Comparison of ENCODE assay signal across 9 mouse cellular contexts in the genomic region with DNA sequence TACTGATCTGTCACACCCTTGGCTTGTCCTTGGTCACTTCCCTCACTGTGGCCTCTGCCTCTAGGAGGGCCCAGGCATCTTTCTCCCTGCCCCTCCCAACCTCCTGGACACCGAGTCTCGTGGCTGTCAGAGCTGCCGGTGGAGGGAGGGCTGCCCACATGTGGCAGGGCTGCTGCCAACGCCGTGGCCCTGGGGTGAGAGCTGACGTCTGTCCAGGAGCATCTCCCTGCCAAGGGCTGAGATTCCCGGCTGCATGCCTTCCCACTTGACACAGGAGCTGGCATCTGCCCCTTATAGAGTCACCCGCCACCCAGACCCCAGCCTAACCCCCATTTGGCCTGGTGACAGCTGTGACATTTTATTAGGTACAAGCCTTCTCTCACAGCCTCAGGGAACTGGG. TPM values are rescaled to one million over a fixed set of nuclear protein-coding genes. Genes with fewer than 3 reads are reported as not detected.
DNase-seq lines count a peak whose midpoint lies in the region.
"Had no signal": no experiment of that assay in that cellular context is flagged by ENCODE, and none has a peak within 500 bp of the region (broad histone marks: within the 10 kb centered on the region; RNA-seq: fewer than 3 reads in every experiment).

No protein-coding gene starts in this region.

- DNase-seq in cerebellum, postnatal 14 days: peak; percentile 43 to 50
- no peak for DNase-seq in cerebellum, adult 9-10 months
- peak; percentile 21 for DNase-seq in ovary, postnatal 36 days (ENCODE audit: low spot score)
- no peak for DNase-seq in ovary, postnatal 10 days (ENCODE audit: low spot score)
- peak; percentile 81 to 88 for DNase-seq in heart, adult 18-20 months
- DNase-seq in heart, postnatal 36 days: peak; percentile 67 to 76
- no peak for DNase-seq in layer of hippocampus, adult 18-20 months (ENCODE audit: low spot score in 2 of 2)
- no peak for DNase-seq in kidney, postnatal 25 days
- DNase-seq: midbrain, embryonic 14.5 days had no signal

- intact Hi-C loops in heart, postnatal 36 days (cut with DNase I): no loop called here

RNA-seq across cellular contexts. Expression of gene Exog, which starts 34.6 kb away (rescaled TPM):
- 1 to 10 TPM; 2.7 to 4.0 TPM for total RNA-seq in heart, adult 18-20 months (2021)
- total RNA-seq in heart, postnatal 36 days (2021): 1 to 10 TPM; 2.4 to 2.5 TPM
- total RNA-seq in layer of hippocampus, adult 18-20 months (2021): 10 to 100 TPM; 20.2 to 21.4 TPM

Comparison
In these comparisons a context has a peak if more than half of its experiments do, and no peak if none do; other contexts are left out.
1. DNase-seq: peak in cerebellum, postnatal 14 days (2 of 2), ovary, postnatal 36 days (single experiment), heart, adult 18-20 months (2 of 2) and heart, postnatal 36 days (2 of 2); none in cerebellum, adult 9-10 months (single experiment), ovary, postnatal 10 days (single experiment), layer of hippocampus, adult 18-20 months (0 of 2) and kidney, postnatal 25 days (0 of 2).
2. RNA of gene Exog, which starts 34.6 kb away (total RNA-seq): 20.2 to 21.4 TPM in layer of hippocampus, adult 18-20 months; 2.7 to 4.0 TPM in heart, adult 18-20 months and 2.4 to 2.5 TPM in heart, postnatal 36 days; every median in the first group is over 4 times any median in the second.